Comparison of ENCODE assay signal across 8 mouse cellular contexts in the genomic region with DNA sequence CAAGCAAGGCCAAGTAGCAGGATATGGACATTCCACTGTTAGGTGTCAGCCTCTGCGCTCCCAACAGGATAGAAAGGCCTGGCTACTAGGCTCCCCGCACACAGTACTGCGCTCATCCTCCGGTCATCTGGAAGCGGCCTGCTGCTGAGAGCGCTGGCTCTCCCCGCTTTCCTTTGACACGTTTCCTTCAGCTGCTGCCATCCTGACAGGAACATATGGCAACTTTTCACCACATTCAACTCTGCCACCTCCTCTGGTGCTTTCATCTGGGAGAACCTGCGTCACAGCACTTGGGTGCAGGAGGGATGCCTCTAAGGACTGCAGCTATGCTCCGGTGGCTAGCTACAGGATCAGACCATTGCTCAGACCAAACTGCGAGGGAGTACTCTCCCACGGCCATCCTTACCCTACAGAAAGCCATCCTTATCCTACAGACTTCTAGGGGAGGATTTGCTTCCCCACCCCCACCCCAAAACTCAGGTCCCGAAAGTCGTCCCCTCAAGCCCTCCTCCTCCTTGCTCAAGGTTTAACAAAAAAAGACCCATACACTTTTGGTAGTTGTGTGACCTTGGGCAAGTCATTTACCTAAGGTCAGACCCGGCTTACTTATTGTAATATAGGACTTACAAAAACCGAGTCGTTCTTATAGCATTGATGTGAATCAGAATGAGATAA. TPM values are rescaled to one million over a fixed set of nuclear protein-coding genes. Genes with fewer than 3 reads are reported as not detected.
DNase-seq lines count a peak whose midpoint lies in the region; ATAC-seq and TF ChIP-seq lines count a peak whose summit lies in the region.

No protein-coding gene starts in this region.

- H3K4me2 ChIP-seq in heart, postnatal 0 days (ENCODE audit: low read depth, low read length), result peak overlapping the region; percentile 91
- H3K4me2 ChIP-seq in limb, embryonic 11.5 days (ENCODE audit: low read depth, severe bottlenecking), result peak overlapping the region; percentile 85
- H3K4me2 ChIP-seq in neural tube, embryonic 11.5 days (ENCODE audit: low read depth), result peak overlapping the region; percentile 94

- 3% methylated on average over 17 of the region's 17 CpGs for WGBS in heart, postnatal 0 days
- 2% methylated on average over 17 of the region's 17 CpGs for WGBS in limb, embryonic 11.5 days
- WGBS in neural tube, embryonic 11.5 days, result 7% methylated on average over 17 of the region's 17 CpGs

- H3K9ac ChIP-seq in heart, postnatal 0 days (replicated peaks; ENCODE audit: low read depth, low read length), result peak overlapping the region; percentile 85
- peak overlapping the region; percentile 32; the same call in 1 of the 2 replicates for H3K9ac ChIP-seq in limb, embryonic 11.5 days (ENCODE audit: low read length)
- H3K9ac ChIP-seq in neural tube, embryonic 11.5 days (ENCODE audit: low read length), result no peak overlapping the region; the same call in 1 of the 2 replicates

- H3K4me3 ChIP-seq in heart, postnatal 0 days (ENCODE audit: low read depth, low read length), result peak overlapping the region; percentile 84
- peak overlapping the region; percentile 84 for H3K4me3 ChIP-seq in limb, embryonic 11.5 days (ENCODE audit: low read depth, low read length)
- H3K4me3 ChIP-seq in neural tube, embryonic 11.5 days (ENCODE audit: low read depth, low read length), result peak overlapping the region; percentile 70

- DNase-seq in left cerebral cortex, adult 11 months (ENCODE audit: low spot score), result peak; percentile 44
- no peak for DNase-seq in left cerebral cortex, postnatal 14 days (ENCODE audit: low spot score in 2 of 2)
- peak; percentile 52 for DNase-seq in embryo, embryonic 11 days
- DNase-seq in heart, postnatal 0 days (ENCODE audit: low spot score), result no peak
- peak; percentile 43 for DNase-seq in limb, embryonic 11.5 days (ENCODE audit: low spot score)
- peak; percentile 39 for DNase-seq in neural tube, embryonic 11.5 days (ENCODE audit: low spot score)
- no peak for DNase-seq in layer of hippocampus, adult 18-20 months (ENCODE audit: low spot score in 2 of 2)
- DNase-seq in spleen, postnatal 14 days (ENCODE audit: low spot score in 2 of 2), result no peak

- peaks cover 22% of the 10 kb centered on the region for H3K4me1 ChIP-seq in heart, postnatal 0 days (ENCODE audit: control insufficient read depth, insufficient read depth)
- H3K4me1 ChIP-seq in limb, embryonic 11.5 days (ENCODE audit: control insufficient read depth, insufficient read depth, low read length), result peaks cover 9% of the 10 kb centered on the region
- peaks cover 17% of the 10 kb centered on the region for H3K4me1 ChIP-seq in neural tube, embryonic 11.5 days (ENCODE audit: control insufficient read depth, insufficient read depth, low read length)

- no peaks in the 10 kb centered on the region for H3K9me3 ChIP-seq in heart, postnatal 0 days (replicated peaks; ENCODE audit: control insufficient read depth, low read length)
- H3K9me3 ChIP-seq in limb, embryonic 11.5 days (ENCODE audit: control insufficient read depth, low read length), result no peaks in the 10 kb centered on the region
- H3K9me3 ChIP-seq in neural tube, embryonic 11.5 days (ENCODE audit: control insufficient read depth, low read length), result no peaks in the 10 kb centered on the region

- intact Hi-C loops in left cerebral cortex, postnatal 14 days (cut with DNase I), result loop anchor here (5.0 to 10.0 kb wide), 3 partner anchors 117 to 199 kb away; no protein-coding TSS in a partner anchor

- no peak for TF ChIP-seq EP300 in heart, postnatal 0 days (IDR thresholded peaks at IDR 0.05; ENCODE audit: low read depth)

- ATAC-seq in heart, postnatal 0 days (ENCODE audit: insufficient read depth, low read depth), result no peak
- no peak for ATAC-seq in limb, embryonic 11.5 days (ENCODE audit: insufficient number of reproducible peaks, low FRiP score, low TSS enrichment, low read depth)
- ATAC-seq in neural tube, embryonic 11.5 days (ENCODE audit: insufficient read depth, low FRiP score, low TSS enrichment), result no peak

- H3K27me3 ChIP-seq in heart, postnatal 0 days (ENCODE audit: control insufficient read depth, insufficient read depth, low read length), result no peaks in the 10 kb centered on the region
- no peaks in the 10 kb centered on the region for H3K27me3 ChIP-seq in limb, embryonic 11.5 days (ENCODE audit: control insufficient read depth, insufficient read depth, low read length)
- H3K27me3 ChIP-seq in neural tube, embryonic 11.5 days (ENCODE audit: control insufficient read depth, insufficient read depth, low read length), result no peaks in the 10 kb centered on the region

- H3K36me3 ChIP-seq in heart, postnatal 0 days (replicated peaks; ENCODE audit: control insufficient read depth, insufficient read depth, low read length), result no peaks in the 10 kb centered on the region
- no peaks in the 10 kb centered on the region for H3K36me3 ChIP-seq in limb, embryonic 11.5 days (ENCODE audit: control insufficient read depth, insufficient read depth, low read length)
- H3K36me3 ChIP-seq in neural tube, embryonic 11.5 days (ENCODE audit: control insufficient read depth, insufficient read depth, low read length), result no peaks in the 10 kb centered on the region

- peak overlapping the region; percentile 97 for H3K27ac ChIP-seq in heart, postnatal 0 days (ENCODE audit: low read depth)
- no peak overlapping the region for H3K27ac ChIP-seq in limb, embryonic 11.5 days (replicated peaks; ENCODE audit: low read depth, low read length)
- no peak overlapping the region for H3K27ac ChIP-seq in neural tube, embryonic 11.5 days (ENCODE audit: low read depth, low read length)

- TF ChIP-seq CTCF in heart, postnatal 0 days (IDR thresholded peaks at IDR 0.05; ENCODE audit: low read depth), result no peak

RNA-seq across cellular contexts. Expression of a gene that starts 2.0 kb away (rescaled TPM):
- 10 to 100 TPM; 80.0 to 80.2 TPM for total RNA-seq in left cerebral cortex, postnatal 14 days (2021)
- total RNA-seq in heart, postnatal 0 days (2014; rRNA removed; ENCODE audit: low replicate concordance), result 15.3 and 20.4 TPM in 2 replicates
- 4.4 and 4.6 TPM in 2 replicates for polyA plus RNA-seq in heart, postnatal 0 days (2015; fragmentation: Nextera tagmentation; extraction: Ambion mirVana)
- 13.4 and 14.7 TPM in 2 replicates for polyA plus RNA-seq in limb, embryonic 11.5 days (2014; fragmentation: Nextera tagmentation; extraction: Ambion mirVana)
- polyA plus RNA-seq in neural tube, embryonic 11.5 days (2014; fragmentation: Nextera tagmentation; extraction: Ambion mirVana), result 21.0 and 23.5 TPM in 2 replicates
- 10 to 100 TPM; 45.0 to 46.1 TPM for total RNA-seq in layer of hippocampus, adult 18-20 months (2021)

Comparison
In these comparisons a context has a peak if more than half of its experiments do, and no peak if none do; other contexts are left out.
1. DNase-seq: peak in left cerebral cortex, adult 11 months (single experiment), embryo, embryonic 11 days (single experiment), limb, embryonic 11.5 days (single experiment) and neural tube, embryonic 11.5 days (single experiment); none in left cerebral cortex, postnatal 14 days (0 of 2), heart, postnatal 0 days (single experiment), layer of hippocampus, adult 18-20 months (0 of 2) and spleen, postnatal 14 days (0 of 2).
2. Peak in every context shown above with its lines, with median percentiles within 50 percentile points of each other: H3K4me2 ChIP-seq and H3K4me3 ChIP-seq.